Mouse (Mus musculus) E14TG2a.4 (cell line): ENCODE data around the gene Gm47996.
"Not testable (repeated sequence)": the region's sequence is repeated elsewhere in the genome, so short reads cannot be mapped to it uniquely, and the experiment has no call there.

Experiments
- H3K27me3 ChIP-seq: 2 replicates; pipeline ENCODE4 v1.6.1; 2014; ENCODE audit warnings: low read length, control low read depth; ENCODE audit not compliant: insufficient read depth
- H3K36me3 ChIP-seq: 2 replicates; pipeline ENCODE4 v1.6.1; 2014; ENCODE audit warnings: low read length, control low read depth; ENCODE audit not compliant: insufficient read depth
- H3K4me1 ChIP-seq: replicated peaks from 2 replicates; pipeline ENCODE4 v1.6.1; 2014; ENCODE audit warnings: low read depth, low read length, control low read depth
- H3K4me3 ChIP-seq: replicated peaks from 2 replicates; pipeline ENCODE4 v1.5.1; 2014; ENCODE audit warnings: mild to moderate bottlenecking, low read length
- H3K9me3 ChIP-seq: 2 replicates; pipeline ENCODE4 v1.6.1; 2014; ENCODE audit warnings: low read length, control low read depth
- CTCF ChIP-seq: conservative IDR thresholded peaks from 2 replicates; pipeline ENCODE4 v1.5.1; 2014; ENCODE audit warnings: low read length
- NANOG ChIP-seq: IDR thresholded peaks from 2 replicates; pipeline ENCODE4 v1.6.1; 2014; ENCODE audit warnings: borderline replicate concordance, low read length, mixed read lengths
- POU5F1 ChIP-seq: IDR thresholded peaks from 2 replicates; pipeline ENCODE4 v1.6.1; 2014; ENCODE audit warnings: low read length, borderline replicate concordance

Gene Gm47996

DNA sequence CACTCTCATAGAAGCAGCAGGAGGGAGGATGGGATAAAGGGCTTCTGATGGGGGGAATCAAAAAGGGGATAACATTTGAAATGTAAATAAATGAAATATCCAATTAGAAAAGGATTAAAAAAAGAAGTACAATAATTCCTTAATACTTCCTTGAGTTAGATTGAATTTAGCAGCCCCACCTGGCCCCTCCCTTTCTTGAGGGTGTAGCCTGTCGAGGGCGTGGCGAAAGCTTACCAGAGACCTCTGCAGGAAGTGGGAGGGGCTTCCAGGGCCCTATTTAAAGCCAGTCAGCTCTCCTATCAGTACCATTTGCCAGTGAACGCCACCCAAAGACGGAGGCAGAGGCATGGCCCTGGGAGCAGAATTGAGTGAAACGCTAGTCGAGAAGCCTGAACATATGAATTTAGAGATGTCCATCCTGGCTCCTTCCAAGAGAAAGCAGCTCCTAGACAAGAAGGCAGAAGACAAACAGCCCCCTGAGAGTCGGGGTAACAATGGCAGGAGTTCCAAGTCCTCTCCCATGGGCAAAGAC is at the start of gene Gm47996:
Gene Gm47996, plus strand, starts transcription at position 308 of the 532 bp plus-strand sequence.
- not testable (repeated sequence) for H3K9me3 ChIP-seq, H3K36me3 ChIP-seq, H3K27me3 ChIP-seq, H3K4me3 ChIP-seq, H3K4me1 ChIP-seq

DNA sequence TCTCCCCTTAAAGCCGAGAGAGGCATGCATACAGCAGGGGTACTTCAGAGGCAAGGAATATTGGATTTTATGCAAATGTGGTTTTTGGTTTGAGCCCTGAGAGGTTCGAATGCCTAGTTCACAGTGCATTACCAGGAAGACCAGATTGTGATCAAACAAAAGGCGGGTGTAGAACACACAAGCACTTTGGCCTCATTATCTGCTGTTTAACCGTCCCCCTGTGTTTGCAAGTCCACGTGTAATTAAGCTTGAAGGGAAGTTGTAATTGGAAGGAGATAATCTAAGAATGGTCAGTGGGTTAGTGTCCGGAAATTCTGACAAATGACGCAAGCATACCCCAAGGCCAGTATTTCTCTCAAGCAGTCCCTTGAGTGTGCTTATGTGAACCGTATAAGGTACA is 43.9 kb upstream of the Gm47996 start:
- no peak for TF ChIP-seq CTCF
- no peak for TF ChIP-seq POU5F1
- no peak for TF ChIP-seq NANOG
- Histone ChIP-seq H3K9me3 (no peaks in the 10 kb centered on the region), H3K27me3 (no peaks in the 10 kb centered on the region), H3K36me3 (no peaks in the 10 kb centered on the region), H3K4me1 (peaks cover 5% of the 10 kb centered on the region; the same call in 1 of the 2 replicates), H3K4me3 (no peak overlapping the region)

DNA sequence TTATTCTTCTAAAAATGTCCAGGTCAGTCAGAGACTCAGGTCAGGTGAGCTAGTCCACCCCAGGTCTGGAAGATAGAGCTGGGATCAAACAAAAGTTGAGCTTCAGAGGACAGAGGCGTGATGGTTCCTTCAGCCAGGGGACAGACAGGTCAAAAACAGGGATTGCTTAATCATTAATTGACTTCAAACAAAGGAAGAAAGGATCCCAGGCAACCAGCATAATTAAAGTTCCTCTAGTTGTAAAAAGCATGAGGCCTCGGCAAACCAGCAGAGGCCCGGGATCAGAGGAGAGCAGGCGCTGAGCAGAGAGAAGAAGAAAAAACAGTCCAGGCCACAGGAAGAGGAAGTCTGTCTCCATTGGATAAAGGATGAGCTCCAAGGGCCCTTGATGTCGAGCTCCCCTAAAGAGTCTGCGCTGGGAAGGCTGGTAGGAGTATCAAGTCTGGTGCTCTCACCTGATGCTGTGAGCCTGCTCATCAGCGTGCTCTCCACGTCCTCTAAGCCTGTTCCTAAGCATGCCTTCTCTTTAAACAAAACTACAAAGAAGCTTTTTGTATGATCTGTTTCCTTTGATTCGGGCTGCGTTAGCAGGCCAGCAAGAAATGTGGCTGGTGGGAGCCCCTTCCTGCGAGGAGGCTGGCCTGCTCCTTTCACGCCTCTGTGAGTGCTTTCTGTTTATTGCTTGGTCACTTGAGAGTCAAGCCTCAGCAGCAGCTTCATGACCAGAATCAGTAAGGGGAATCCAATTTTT is 42.5 kb upstream of the Gm47996 start:
- Histone ChIP-seq H3K4me1 (peaks cover 5% of the 10 kb centered on the region; the same call in 1 of the 2 replicates), H3K36me3 (no peaks in the 10 kb centered on the region), H3K27me3 (no peaks in the 10 kb centered on the region), H3K4me3 (no peak overlapping the region), H3K9me3 (no peaks in the 10 kb centered on the region)
- TF ChIP-seq NANOG (no peak), POU5F1 (no peak), CTCF (no peak)

DNA sequence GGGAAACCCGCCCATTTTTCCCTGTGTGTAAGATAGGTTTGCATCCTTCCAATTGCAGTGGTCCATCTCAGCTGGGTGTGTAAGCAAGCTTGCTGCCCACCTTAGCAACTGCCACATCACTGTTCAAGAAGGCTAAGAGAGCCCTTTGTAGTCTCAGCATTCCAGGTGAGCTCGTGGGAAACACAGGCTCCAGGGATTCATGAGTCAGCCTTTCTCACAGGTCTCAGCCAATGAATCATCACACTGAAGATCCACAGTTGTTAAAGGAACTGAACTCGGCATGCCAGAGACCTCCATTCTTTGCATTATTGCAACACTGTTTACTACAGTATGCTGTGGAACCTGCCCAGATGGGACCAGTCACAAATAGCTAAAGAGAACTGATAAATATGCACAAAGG is 41.3 kb upstream of the Gm47996 start:
- Histone ChIP-seq H3K27me3 (no peaks in the 10 kb centered on the region), H3K36me3 (no peaks in the 10 kb centered on the region), H3K4me1 (peaks cover 5% of the 10 kb centered on the region; the same call in 1 of the 2 replicates), H3K9me3 (no peaks in the 10 kb centered on the region), H3K4me3 (no peak overlapping the region)
- TF ChIP-seq NANOG (no peak), POU5F1 (no peak), CTCF (no peak)

DNA sequence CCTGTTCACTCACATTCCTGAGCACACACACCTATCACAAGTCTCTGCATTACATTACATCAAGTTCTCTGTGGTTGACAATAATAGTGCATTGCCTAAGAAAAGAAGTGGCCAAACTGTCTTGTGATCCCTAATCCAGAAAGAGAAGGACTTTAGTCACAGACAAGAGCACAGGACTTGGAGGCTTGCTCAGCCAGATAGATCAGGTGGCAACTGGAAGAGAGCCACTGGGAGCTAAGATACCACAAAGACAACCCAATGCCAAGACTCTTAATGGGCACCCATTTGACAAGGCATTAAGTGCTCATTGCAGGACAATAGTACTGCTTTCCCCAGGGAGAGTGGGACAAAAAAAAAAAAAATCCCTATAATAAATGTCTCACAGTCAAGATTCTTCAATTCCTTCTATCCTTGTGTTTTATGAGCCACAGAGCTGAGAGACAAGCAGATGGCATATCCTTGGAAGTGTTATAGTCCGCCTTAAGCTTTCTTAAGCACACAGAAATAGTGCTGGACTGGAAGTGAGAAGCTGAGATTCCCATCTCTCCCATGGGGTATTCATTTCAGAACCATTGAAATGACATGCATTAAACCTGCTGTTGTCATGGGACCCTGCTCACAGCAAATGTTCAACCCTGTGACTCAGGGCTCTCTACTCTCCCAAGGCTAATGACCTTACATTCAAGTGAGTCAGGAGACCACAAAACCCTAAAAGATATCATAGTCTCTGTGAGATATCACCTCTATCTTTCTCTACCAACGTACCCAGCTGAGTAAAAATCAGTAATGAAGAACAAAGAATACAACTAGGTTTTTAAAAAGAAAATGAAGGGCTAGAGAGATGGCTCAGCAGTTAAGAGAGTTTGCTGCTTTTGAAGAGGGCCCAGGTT is 38.1 kb upstream of the Gm47996 start:
- H3K9me3 ChIP-seq = no peaks in the 10 kb centered on the region
- H3K36me3 ChIP-seq = no peaks in the 10 kb centered on the region
- no peak overlapping the region for H3K4me3 ChIP-seq
- no peaks in the 10 kb centered on the region for H3K27me3 ChIP-seq
- H3K4me1 ChIP-seq = peaks cover 14% of the 10 kb centered on the region
- TF ChIP-seq CTCF = no peak
- TF ChIP-seq NANOG = no peak
- TF ChIP-seq POU5F1 = no peak

DNA sequence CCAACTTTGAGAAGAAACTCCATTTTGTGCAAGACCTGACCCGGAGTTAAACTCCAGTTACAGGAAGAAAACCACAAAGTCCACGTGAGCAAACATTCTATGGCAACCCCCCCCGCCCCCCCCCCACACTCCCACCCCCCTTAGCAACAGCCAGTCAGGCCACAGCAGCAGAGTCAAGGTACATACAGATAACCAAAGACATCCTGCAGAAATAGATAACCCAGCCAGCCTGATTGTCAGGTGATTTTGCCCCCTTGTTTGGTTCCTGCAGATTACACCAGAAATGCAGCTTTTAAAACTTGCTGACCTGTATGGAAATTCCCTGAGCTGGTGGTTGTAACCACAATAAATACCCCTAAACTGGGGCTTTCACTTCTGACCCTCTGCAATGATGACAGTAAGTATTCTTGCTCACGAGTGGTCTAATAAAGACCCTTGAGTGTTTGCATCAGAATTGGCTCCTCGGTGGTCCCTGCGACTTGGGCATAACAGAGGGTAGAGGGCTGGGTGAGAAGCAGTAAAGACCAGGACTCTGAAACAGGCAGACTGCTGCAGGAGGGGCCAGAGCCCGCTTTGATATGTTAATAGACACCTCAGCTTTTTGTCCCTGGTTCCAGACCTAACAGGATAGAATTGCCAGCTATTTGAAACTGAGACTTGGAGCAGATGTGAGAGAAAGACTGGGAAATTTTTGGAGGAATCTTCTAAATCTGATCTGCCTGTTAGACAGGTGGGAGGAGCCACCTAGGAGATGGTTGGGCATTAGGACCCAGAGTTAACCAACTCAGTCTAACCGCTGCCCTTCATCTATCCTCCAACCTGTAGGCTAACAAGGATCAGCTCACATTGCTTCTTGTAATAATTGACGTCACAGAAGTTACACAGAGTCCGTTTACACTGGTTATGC is 32.6 kb upstream of the Gm47996 start:
- Histone ChIP-seq H3K27me3 (0 out of 2 replicates have a peak, but pooled peaks cover 5% of the 10 kb centered on the region), H3K36me3 (no peaks in the 10 kb centered on the region), H3K4me1 (peaks cover 27% of the 10 kb centered on the region), H3K4me3 (peak overlapping the region; percentile 73), H3K9me3 (no peaks in the 10 kb centered on the region)
- TF ChIP-seq CTCF = no peak
- peak; percentile 54; the same call in 1 of the 2 replicates for TF ChIP-seq POU5F1
- 0 out of 2 replicates have a peak, but pooled peaks have one; percentile 8 for TF ChIP-seq NANOG

DNA sequence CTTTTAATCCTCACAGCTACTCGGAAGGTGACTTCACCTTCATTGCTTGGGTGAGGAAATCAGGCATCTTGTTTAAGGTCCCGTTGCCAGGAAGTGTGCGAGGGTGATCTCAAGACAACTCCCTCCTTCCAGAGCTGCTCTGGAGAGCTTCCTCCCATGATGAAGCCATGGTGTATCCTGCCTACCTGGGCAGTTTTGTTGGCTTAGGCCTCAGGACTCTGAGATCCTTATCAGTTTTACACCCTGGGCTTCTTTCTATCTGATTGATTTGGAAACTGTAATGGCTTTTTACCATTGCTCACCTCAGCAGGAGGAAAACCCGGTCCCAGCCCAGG is 32.0 kb upstream of the Gm47996 start:
- no peaks in the 10 kb centered on the region for H3K36me3 ChIP-seq
- H3K4me3 ChIP-seq = peak overlapping the region; percentile 73
- H3K9me3 ChIP-seq = no peaks in the 10 kb centered on the region
- no peak for TF ChIP-seq CTCF
- no peak for TF ChIP-seq POU5F1
- TF ChIP-seq NANOG = no peak
- H3K27me3 ChIP-seq = 0 out of 2 replicates have a peak, but pooled peaks cover 5% of the 10 kb centered on the region
- peaks cover 27% of the 10 kb centered on the region for H3K4me1 ChIP-seq
